Mouse (Mus musculus) intestine, embryonic 16.5 days (tissue): ENCODE data around the gene Antxr2. TPM values are rescaled to one million over a fixed set of nuclear protein-coding genes. Genes with fewer than 3 reads are reported as not detected.

Source experiments
- ATAC-seq: fragments of 200-750 bp; cut with Nextera tagmentation; 2 replicates; pipeline ENCODE4 v1.8.0; 2017; ENCODE audit warnings: moderate TSS enrichment, moderate library complexity
- H3K27ac ChIP-seq: fragments of 300-500 bp; sonication (generic); 2 replicates; pipeline ENCODE4 v1.5.1; 2014; ENCODE audit warnings: mild to moderate bottlenecking, low read length
- H3K27me3 ChIP-seq: fragments of 300-500 bp; sonication (generic); replicated peaks from 2 replicates; pipeline ENCODE4 v1.6.1; 2014; ENCODE audit warnings: low read length, control low read depth, mixed read lengths; ENCODE audit not compliant: control insufficient read depth, insufficient read depth
- H3K36me3 ChIP-seq: fragments of 300-500 bp; sonication (generic); 2 replicates; pipeline ENCODE4 v1.6.1; 2014; ENCODE audit warnings: low read length, control low read depth; ENCODE audit not compliant: control insufficient read depth, insufficient read depth
- H3K4me1 ChIP-seq: fragments of 300-500 bp; sonication (generic); 2 replicates; pipeline ENCODE4 v1.6.1; 2014; ENCODE audit warnings: low read length, control low read depth, mixed read lengths; ENCODE audit not compliant: control insufficient read depth, insufficient read depth
- H3K4me2 ChIP-seq: fragments of 300-500 bp; sonication (generic); 2 replicates; pipeline ENCODE4 v1.6.1; 2014; ENCODE audit warnings: low read depth, low read length, control low read depth
- H3K4me3 ChIP-seq: fragments of 300-500 bp; sonication (generic); 2 replicates; pipeline ENCODE4 v1.5.1; 2014; ENCODE audit warnings: mild to moderate bottlenecking, low read length
- H3K9ac ChIP-seq: fragments of 300-500 bp; sonication (generic); 2 replicates; pipeline ENCODE4 v1.6.1; 2014; ENCODE audit warnings: low read depth, low read length
- H3K9me3 ChIP-seq: fragments of 300-500 bp; sonication (generic); 2 replicates; pipeline ENCODE4 v1.6.1; 2016; ENCODE audit warnings: low read length, control low read depth; ENCODE audit not compliant: control insufficient read depth
- WGBS: fragments of 180-500 bp; shearing (Covaris S2); extraction: QIAGEN DNeasy Blood & Tissue Kit; methylation state at CpG from one replicate; pipeline ENCODE4 v1.1.7; 2014; 5-methylcytosine and 5-hydroxymethylcytosine counted together
- polyA plus RNA-seq: library from polyadenylated mRNA; unstranded; fragments of >200 nt; fragmentation: Nextera tagmentation; extraction: Ambion mirVana; gene quantifications from 2 replicates; pipeline ENCODE4 v1.2.1, GENCODE M21; 2015

Antxr2 gene
- polyA plus RNA-seq, 1 experiment from 2014 or later: 19.7 TPM

GRCm38 (mm10) chr5:97867921-97868320, 162.9 kb downstream of the Antxr2 start:
- Histone ChIP-seq H3K4me1 (no peaks in the 10 kb centered on the region), H3K9ac (no peak overlapping the region), H3K27ac (no peak overlapping the region), H3K4me2 (no peak overlapping the region), H3K9me3 (no peaks in the 10 kb centered on the region), H3K4me3 (no peak overlapping the region), H3K27me3 (no peaks in the 10 kb centered on the region), H3K36me3 (no peaks in the 10 kb centered on the region)
- ATAC-seq: no peak
- 69% methylated on average over 2 of the region's 2 CpGs for WGBS

- 73% methylated on average over 3 of the region's 3 CpGs for WGBS
- Histone ChIP-seq H3K9ac (no peak overlapping the region), H3K4me3 (no peak overlapping the region), H3K4me2 (no peak overlapping the region), H3K36me3 (no peaks in the 10 kb centered on the region), H3K27me3 (no peaks in the 10 kb centered on the region), H3K4me1 (no peaks in the 10 kb centered on the region), H3K9me3 (no peaks in the 10 kb centered on the region), H3K27ac (no peak overlapping the region)
- ATAC-seq: no peak
These were observed 163.9 kb downstream of the Antxr2 start for GRCm38 (mm10) chr5:97866975-97867374.

- Histone ChIP-seq H3K4me1 (no peaks in the 10 kb centered on the region), H3K9me3 (no peaks in the 10 kb centered on the region), H3K36me3 (no peaks in the 10 kb centered on the region), H3K9ac (no peak overlapping the region), H3K27ac (no peak overlapping the region), H3K4me2 (no peak overlapping the region), H3K4me3 (no peak overlapping the region), H3K27me3 (no peaks in the 10 kb centered on the region)
- no peak for ATAC-seq
These were observed 173.7 kb downstream of the Antxr2 start for GRCm38 (mm10) chr5:97857101-97857500.

- ATAC-seq: no peak
- Histone ChIP-seq H3K36me3 (no peaks in the 10 kb centered on the region), H3K4me3 (no peak overlapping the region), H3K9me3 (no peaks in the 10 kb centered on the region), H3K4me2 (no peak overlapping the region), H3K4me1 (no peaks in the 10 kb centered on the region), H3K27me3 (no peaks in the 10 kb centered on the region), H3K9ac (no peak overlapping the region), H3K27ac (no peak overlapping the region)
- 92% methylated on average over 5 of the region's 5 CpGs for WGBS
These were observed 178.7 kb downstream of the Antxr2 start for GRCm38 (mm10) chr5:97851981-97852748.

GRCm38 (mm10) chr5:97847204-97847895, 183.5 kb downstream of the Antxr2 start:
- peak overlapping the region; percentile 39; the same call in 1 of the 2 replicates for H3K27ac ChIP-seq

GRCm38 (mm10) chr5:97846503-97846902, 184.3 kb downstream of the Antxr2 start:
- Histone ChIP-seq H3K36me3 (no peaks in the 10 kb centered on the region), H3K9me3 (no peaks in the 10 kb centered on the region), H3K4me1 (no peaks in the 10 kb centered on the region), H3K27ac (no peak overlapping the region), H3K4me2 (no peak overlapping the region), H3K9ac (no peak overlapping the region), H3K4me3 (no peak overlapping the region), H3K27me3 (no peaks in the 10 kb centered on the region)
- ATAC-seq: no peak
- WGBS: 91% methylated on average over 2 of the region's 2 CpGs

More at GRCm38 (mm10) chr5:97847204-97847895, 183.5 kb downstream of the Antxr2 start:
- H3K27me3 ChIP-seq: no peaks in the 10 kb centered on the region
- no peak overlapping the region for H3K4me3 ChIP-seq
- no peak overlapping the region for H3K4me2 ChIP-seq
- no peaks in the 10 kb centered on the region for H3K9me3 ChIP-seq
- no peaks in the 10 kb centered on the region for H3K4me1 ChIP-seq
- WGBS: 60% methylated on average over 10 of the region's 10 CpGs
- no peak overlapping the region for H3K9ac ChIP-seq
- no peak for ATAC-seq
- H3K36me3 ChIP-seq: no peaks in the 10 kb centered on the region

GRCm38 (mm10) chr5:97842016-97842415, 188.8 kb downstream of the Antxr2 start:
- no peak overlapping the region for H3K9ac ChIP-seq
- 29% methylated on average over 1 of the region's 1 CpGs for WGBS
- no peak overlapping the region for H3K4me2 ChIP-seq
- no peak for ATAC-seq
- no peaks in the 10 kb centered on the region for H3K36me3 ChIP-seq
- H3K27me3 ChIP-seq: no peaks in the 10 kb centered on the region
- no peaks in the 10 kb centered on the region for H3K4me1 ChIP-seq
- no peak overlapping the region for H3K4me3 ChIP-seq
- no peaks in the 10 kb centered on the region for H3K9me3 ChIP-seq
- H3K27ac ChIP-seq: no peak overlapping the region

- H3K9me3 ChIP-seq: no peaks in the 10 kb centered on the region
- no peaks in the 10 kb centered on the region for H3K27me3 ChIP-seq
- H3K9ac ChIP-seq: no peak overlapping the region
- H3K4me2 ChIP-seq: no peak overlapping the region
- no peak for ATAC-seq
- 0 out of 2 replicates have a peak, but pooled peaks cover under 1% of the 10 kb centered on the region for H3K4me1 ChIP-seq
- H3K4me3 ChIP-seq: no peak overlapping the region
- no peaks in the 10 kb centered on the region for H3K36me3 ChIP-seq
- no peak overlapping the region for H3K27ac ChIP-seq
These were observed 190.9 kb downstream of the Antxr2 start for GRCm38 (mm10) chr5:97839924-97840279.

GRCm38 (mm10) chr5:97839271-97839923, 191.4 kb downstream of the Antxr2 start:
- Histone ChIP-seq H3K36me3 (no peaks in the 10 kb centered on the region), H3K9me3 (no peaks in the 10 kb centered on the region), H3K4me1 (0 out of 2 replicates have a peak, but pooled peaks cover 3% of the 10 kb centered on the region), H3K4me3 (no peak overlapping the region), H3K4me2 (no peak overlapping the region), H3K27ac (no peak overlapping the region), H3K9ac (no peak overlapping the region), H3K27me3 (no peaks in the 10 kb centered on the region)
- ATAC-seq: no peak
- WGBS: 94% methylated on average over 3 of the region's 3 CpGs
